In genomic region chr4:33188164-33188563, GRCm38 (mm10) we compare ENCODE assay signal across 7 mouse cellular contexts. TPM values are rescaled to one million over a fixed set of nuclear protein-coding genes. Genes with fewer than 3 reads are reported as not detected.
DNase-seq lines count a peak whose midpoint lies in the region; ATAC-seq and TF ChIP-seq lines count a peak whose summit lies in the region.

No protein-coding gene starts in this region.

- no peak overlapping the region for H3K9ac ChIP-seq in embryonic facial prominence, embryonic 13.5 days
- no peak overlapping the region for H3K9ac ChIP-seq in midbrain, embryonic 11.5 days (ENCODE audit: low read length)

- no peak overlapping the region for H3K27ac ChIP-seq in embryonic facial prominence, embryonic 13.5 days
- H3K27ac ChIP-seq in midbrain, embryonic 11.5 days (ENCODE audit: low read depth, low read length): no peak overlapping the region
- no peak overlapping the region for H3K27ac ChIP-seq in testis, adult 2 months (ENCODE audit: control insufficient read depth, insufficient read depth, low read depth, low read length)

- TF ChIP-seq CTCF in E14TG2a.4 (conservative IDR thresholded peaks at IDR 0.05; ENCODE audit: low read length): peak; percentile 12; the same call in 1 of the 2 replicates
- peak; percentile 24; the same call in 1 of the 2 replicates for TF ChIP-seq CTCF in testis, adult 2 months (IDR thresholded peaks at IDR 0.05; ENCODE audit: control insufficient read depth, insufficient read depth, insufficient replicate concordance, low read depth, low read length)

- intact Hi-C loops in left cerebral cortex, postnatal 25 days (cut with DNase I): loop anchor here (5.0 kb wide), 1 partner anchor 156 kb away; the partner anchor contains the start of gene Ube2j1

- peak; percentile 68 to 92 for DNase-seq in adrenal gland, adult (ENCODE audit: inconsistent age in 2 of 2, low spot score in 1 of 2)
- DNase-seq in heart, postnatal 4 days: peak; percentile 58
- peak; percentile 16 to 18 for DNase-seq in left cerebral cortex, postnatal 25 days (ENCODE audit: low spot score in 2 of 2)
- peak; percentile 92 for DNase-seq in midbrain, embryonic 11.5 days (ENCODE audit: low spot score, missing footprints)

- no peak for TF ChIP-seq POLR2A in testis, adult 2 months (IDR thresholded peaks at IDR 0.05; ENCODE audit: control insufficient read depth, low read depth, low read length)

- no peak for ATAC-seq in embryonic facial prominence, embryonic 13.5 days (ENCODE audit: insufficient number of reproducible peaks, insufficient read depth, low FRiP score, low TSS enrichment, low read depth)
- ATAC-seq in midbrain, embryonic 11.5 days (ENCODE audit: low FRiP score): 0 out of 2 replicates have a peak, but pooled peaks have one; percentile 20

- H3K9me3 ChIP-seq in E14TG2a.4 (ENCODE audit: low read length): peaks cover 20% of the 10 kb centered on the region
- H3K9me3 ChIP-seq in embryonic facial prominence, embryonic 13.5 days: no peaks in the 10 kb centered on the region
- H3K9me3 ChIP-seq in midbrain, embryonic 11.5 days (ENCODE audit: control insufficient read depth, low read length): no peaks in the 10 kb centered on the region

- peaks cover 17% of the 10 kb centered on the region for H3K27me3 ChIP-seq in E14TG2a.4 (ENCODE audit: insufficient read depth, low read length)
- H3K27me3 ChIP-seq in embryonic facial prominence, embryonic 13.5 days: no peaks in the 10 kb centered on the region
- peaks cover 7% of the 10 kb centered on the region for H3K27me3 ChIP-seq in midbrain, embryonic 11.5 days (ENCODE audit: control insufficient read depth, insufficient read depth, low read length)
- H3K27me3 ChIP-seq in testis, adult 2 months (ENCODE audit: control insufficient read depth, insufficient read depth, low read length): no peaks in the 10 kb centered on the region

- no peaks in the 10 kb centered on the region for H3K36me3 ChIP-seq in E14TG2a.4 (ENCODE audit: insufficient read depth, low read length)
- H3K36me3 ChIP-seq in embryonic facial prominence, embryonic 13.5 days: no peaks in the 10 kb centered on the region
- no peaks in the 10 kb centered on the region for H3K36me3 ChIP-seq in midbrain, embryonic 11.5 days (ENCODE audit: control insufficient read depth, insufficient read depth, low read length)
- no peaks in the 10 kb centered on the region for H3K36me3 ChIP-seq in testis, adult 2 months (ENCODE audit: control insufficient read depth, insufficient read depth, low read length)

- WGBS in embryonic facial prominence, embryonic 13.5 days: 10% methylated on average over 9 of the region's 9 CpGs
- WGBS in midbrain, embryonic 11.5 days: 22% methylated on average over 9 of the region's 9 CpGs

- H3K4me2 ChIP-seq in embryonic facial prominence, embryonic 13.5 days: peak overlapping the region; percentile 94
- H3K4me2 ChIP-seq in midbrain, embryonic 11.5 days: peak overlapping the region; percentile 66

- peak overlapping the region; percentile 88 for H3K4me3 ChIP-seq in E14TG2a.4 (replicated peaks; ENCODE audit: low read length)
- H3K4me3 ChIP-seq in embryonic facial prominence, embryonic 13.5 days: peak overlapping the region; percentile 68
- no peak overlapping the region for H3K4me3 ChIP-seq in midbrain, embryonic 11.5 days (ENCODE audit: low read depth, low read length)
- no peak overlapping the region for H3K4me3 ChIP-seq in testis, adult 2 months (ENCODE audit: control insufficient read depth, low read depth, low read length)

- 0 out of 2 replicates have a peak, but pooled peaks cover 5% of the 10 kb centered on the region for H3K4me1 ChIP-seq in E14TG2a.4 (replicated peaks; ENCODE audit: low read depth, low read length)
- peaks cover 8% of the 10 kb centered on the region for H3K4me1 ChIP-seq in embryonic facial prominence, embryonic 13.5 days
- H3K4me1 ChIP-seq in midbrain, embryonic 11.5 days (ENCODE audit: control insufficient read depth, insufficient read depth, low read length): peaks cover 6% of the 10 kb centered on the region; the same call in 1 of the 2 replicates
- H3K4me1 ChIP-seq in testis, adult 2 months (ENCODE audit: control insufficient read depth, insufficient read depth, low read length): peaks cover 6% of the 10 kb centered on the region

RNA-seq across cellular contexts. Expression of gene Pm20d2, which starts 1.4 kb away (rescaled TPM):
- polyA plus RNA-seq in embryonic facial prominence, embryonic 13.5 days (2015; fragmentation: Nextera tagmentation; extraction: Ambion mirVana): 1.5 and 2.4 TPM in 2 replicates
- total RNA-seq in heart, postnatal 4 days (2021): 10 to 100 TPM; 19.2 to 19.6 TPM
- total RNA-seq in left cerebral cortex, postnatal 25 days (2021): 1 to 10 TPM; 5.8 to 6.3 TPM
- 0.80 and 1.4 TPM in 2 replicates for polyA plus RNA-seq in midbrain, embryonic 11.5 days (2014; fragmentation: Nextera tagmentation; extraction: Ambion mirVana)
- polyA plus RNA-seq in testis, adult 2 months (2012; rRNA removed): 1.2 and 1.4 TPM in 2 replicates

RNA-seq across cellular contexts. Expression of gene Srsf12, which starts 20.6 kb away (rescaled TPM):
- 18.8 and 20.6 TPM in 2 replicates for polyA plus RNA-seq in embryonic facial prominence, embryonic 13.5 days (2015; fragmentation: Nextera tagmentation; extraction: Ambion mirVana)
- total RNA-seq in heart, postnatal 4 days (2021): under 1 TPM; 0.18 to 0.29 TPM
- total RNA-seq in left cerebral cortex, postnatal 25 days (2021): 10 to 100 TPM; 22.1 to 24.8 TPM
- polyA plus RNA-seq in midbrain, embryonic 11.5 days (2014; fragmentation: Nextera tagmentation; extraction: Ambion mirVana): 8.5 and 9.2 TPM in 2 replicates
- 1.6 and 2.5 TPM in 2 replicates for polyA plus RNA-seq in testis, adult 2 months (2012; rRNA removed)

RNA-seq across cellular contexts. Expression of gene Gabrr1, which starts 55.8 kb away (rescaled TPM):
- 0.18 TPM in 1 of 2 replicates, not detected in the other for polyA plus RNA-seq in embryonic facial prominence, embryonic 13.5 days (2015; fragmentation: Nextera tagmentation; extraction: Ambion mirVana)
- under 1 TPM; 0.41 TPM for total RNA-seq in heart, postnatal 4 days (2021)
- total RNA-seq in left cerebral cortex, postnatal 25 days (2021): under 1 TPM; 0.14 to 0.25 TPM
- 0.14 TPM in 1 of 2 replicates, not detected in the other for polyA plus RNA-seq in midbrain, embryonic 11.5 days (2014; fragmentation: Nextera tagmentation; extraction: Ambion mirVana)
- polyA plus RNA-seq in testis, adult 2 months (2012; rRNA removed): 0.05 TPM in 1 of 2 replicates, not detected in the other

Comparison
In these comparisons a context has a peak if more than half of its experiments do, and no peak if none do; other contexts are left out.
1. H3K4me3 ChIP-seq: peak in E14TG2a.4 (single experiment) and embryonic facial prominence, embryonic 13.5 days (single experiment); none in midbrain, embryonic 11.5 days (single experiment) and testis, adult 2 months (single experiment).
2. DNase-seq: peak in every context shown above with its lines; median percentile 92 in midbrain, embryonic 11.5 days; 80 in adrenal gland, adult; 58 in heart, postnatal 4 days; 17 in left cerebral cortex, postnatal 25 days.